Mouse (Mus musculus) C2C12 (cell line): ENCODE results near the gene CN725425. TPM values are rescaled to one million over a fixed set of nuclear protein-coding genes. Genes with fewer than 3 reads are reported as not detected.

Experiments used
- H3K27me3 ChIP-seq: one replicate; pipeline ENCODE4 v1.6.1; 2011; ENCODE audit not compliant: control insufficient read depth, insufficient read depth, insufficient read length
- H3K36me3 ChIP-seq: one replicate; pipeline ENCODE4 v1.6.1; 2011; ENCODE audit not compliant: control insufficient read depth, insufficient read depth
- H3K4me3 ChIP-seq: one replicate; pipeline ENCODE4 v1.5.1; 2011; ENCODE audit warnings: mild to moderate bottlenecking, control low read depth; ENCODE audit not compliant: poor library complexity, insufficient read depth, severe bottlenecking
- H3K79me2 ChIP-seq: one replicate; pipeline ENCODE4 v1.6.1; 2011; ENCODE audit not compliant: control insufficient read depth, insufficient read depth
- H3K79me3 ChIP-seq: one replicate; pipeline ENCODE4 v1.6.1; 2011; ENCODE audit warnings: low read depth, control low read depth
- H3ac ChIP-seq: one replicate; pipeline ENCODE3; 2011; ENCODE audit warnings: low read depth; ENCODE audit not compliant: control insufficient read depth, insufficient read length
- CEBPB ChIP-seq: IDR thresholded peaks from one replicate; pipeline ENCODE4 v1.6.1; 2011; ENCODE audit warnings: low read depth, mild to moderate bottlenecking, control low read depth, moderate library complexity
- CTCF ChIP-seq: IDR thresholded peaks from one replicate; pipeline ENCODE4 v1.5.1; 2011; ENCODE audit not compliant: control insufficient read depth, insufficient read depth, insufficient read length
- FOSL1 ChIP-seq: IDR thresholded peaks from one replicate; pipeline ENCODE4 v1.8.0; 2011; ENCODE audit warnings: mild to moderate bottlenecking, low read length; ENCODE audit not compliant: poor library complexity, insufficient read depth, severe bottlenecking
- MAX ChIP-seq: IDR thresholded peaks from one replicate; pipeline ENCODE4 v1.6.1; 2011; ENCODE audit warnings: mild to moderate bottlenecking, control low read depth
- MYOD1 ChIP-seq: IDR thresholded peaks from one replicate; pipeline ENCODE4 v1.6.1; 2011; ENCODE audit warnings: low read depth; ENCODE audit not compliant: control insufficient read depth, insufficient read length
- MYOG ChIP-seq: IDR thresholded peaks from one replicate; pipeline ENCODE4 v1.6.1; 2011; ENCODE audit not compliant: control insufficient read depth, insufficient read length; ENCODE audit errors: extremely low read depth
- USF1 ChIP-seq: IDR thresholded peaks from one replicate; pipeline ENCODE4 v1.6.1; 2011; ENCODE audit warnings: low read depth, mild to moderate bottlenecking, control low read depth, moderate library complexity
- polyA plus RNA-seq: library from polyadenylated mRNA; unstranded; fragments of >200 nt; fragmentation: generic; extraction: Trizol; gene quantifications from one replicate; pipeline ENCODE4 v1.2.1, GENCODE M21; 2012; ENCODE audit warnings: missing spikeins

The CN725425 gene
- polyA plus RNA-seq, 1 experiment, result not detected

- TF ChIP-seq CEBPB (no peak), USF1 (no peak), MAX (no peak), CTCF (no peak), FOSL1 (no peak), MYOG (no peak), MYOD1 (no peak)
- Histone ChIP-seq H3K27me3 (peaks cover 5% of the 10 kb centered on the region), H3K36me3 (no peaks in the 10 kb centered on the region), H3K79me3 (no peaks in the 10 kb centered on the region), H3K4me3 (no peak overlapping the region), H3K79me2 (no peaks in the 10 kb centered on the region), H3ac (no peak overlapping the region)
Observed at GRCm38 (mm10) chr15:91281521-91281920, 82.2 kb downstream of the CN725425 start.

GRCm38 (mm10) chr15:91282822-91283221, 83.5 kb downstream of the CN725425 start:
- Histone ChIP-seq H3K4me3 (no peak overlapping the region), H3ac (no peak overlapping the region), H3K36me3 (no peaks in the 10 kb centered on the region), H3K79me2 (no peaks in the 10 kb centered on the region), H3K79me3 (no peaks in the 10 kb centered on the region), H3K27me3 (peaks cover 5% of the 10 kb centered on the region)
- TF ChIP-seq MYOD1 (no peak), CTCF (no peak), FOSL1 (no peak), MAX (no peak), USF1 (no peak), MYOG (no peak), CEBPB (no peak)

- H3K27me3 ChIP-seq, result peaks cover 5% of the 10 kb centered on the region
Observed at GRCm38 (mm10) chr15:91283418-91283817, 84.1 kb downstream of the CN725425 start.

GRCm38 (mm10) chr15:91299319-91299835, 100.1 kb downstream of the CN725425 start:
- H3K79me3 ChIP-seq, result no peaks in the 10 kb centered on the region
- H3ac ChIP-seq, result no peak overlapping the region
- TF ChIP-seq CEBPB (no peak), USF1 (no peak), MYOD1 (no peak), FOSL1 (no peak), CTCF (no peak), MYOG (no peak), MAX (no peak)
- H3K79me2 ChIP-seq, result no peaks in the 10 kb centered on the region
- no peaks in the 10 kb centered on the region for H3K27me3 ChIP-seq
- H3K4me3 ChIP-seq, result no peak overlapping the region
- H3K36me3 ChIP-seq, result no peaks in the 10 kb centered on the region

More at GRCm38 (mm10) chr15:91283418-91283817, 84.1 kb downstream of the CN725425 start:
- Histone ChIP-seq H3K36me3 (no peaks in the 10 kb centered on the region), H3ac (no peak overlapping the region), H3K79me2 (no peaks in the 10 kb centered on the region), H3K79me3 (no peaks in the 10 kb centered on the region), H3K4me3 (no peak overlapping the region)
- TF ChIP-seq USF1 (no peak), MAX (no peak), MYOG (no peak), MYOD1 (no peak), FOSL1 (no peak), CEBPB (no peak)

GRCm38 (mm10) chr15:91301366-91301765, 102.1 kb downstream of the CN725425 start:
- no peak overlapping the region for H3K4me3 ChIP-seq
- no peak for TF ChIP-seq MYOD1
- peak; percentile 53 for TF ChIP-seq CEBPB
- TF ChIP-seq CTCF, result peak; percentile 81
- no peaks in the 10 kb centered on the region for H3K79me2 ChIP-seq
- no peak overlapping the region for H3ac ChIP-seq
- no peaks in the 10 kb centered on the region for H3K36me3 ChIP-seq
- no peaks in the 10 kb centered on the region for H3K79me3 ChIP-seq
- no peaks in the 10 kb centered on the region for H3K27me3 ChIP-seq

GRCm38 (mm10) chr15:91304296-91304852, 105.1 kb downstream of the CN725425 start:
- Histone ChIP-seq H3K36me3 (no peaks in the 10 kb centered on the region), H3K79me3 (no peaks in the 10 kb centered on the region), H3K79me2 (no peaks in the 10 kb centered on the region), H3ac (no peak overlapping the region), H3K4me3 (no peak overlapping the region), H3K27me3 (no peaks in the 10 kb centered on the region)
- TF ChIP-seq CTCF (peak; percentile 71), FOSL1 (no peak)

Other genes starting within 250 kb of the CN725425 start
- gene Kif21a, start 149.5 kb upstream of the CN725425 start, polyA plus RNA-seq, result 3.1 TPM
- 0.32 TPM for gene Abcd2, start 7.7 kb upstream of the CN725425 start, polyA plus RNA-seq